Comparison of ENCODE assay signal across 8 mouse cellular contexts in genomic region chr17:8988119-8988807, GRCm38 (mm10). TPM values are rescaled to one million over a fixed set of nuclear protein-coding genes. Genes with fewer than 3 reads are reported as not detected.
A peak's percentile ranks its signal among the peaks of the same experiment; 100 is the strongest.
DNase-seq lines count a peak whose midpoint lies in the region; ATAC-seq and TF ChIP-seq lines count a peak whose summit lies in the region.

1700010I14Rik (plus strand) TSS chr17:8988333.

- TF ChIP-seq CTCF in cortical plate, adult 2 months (IDR thresholded peaks at IDR 0.05; ENCODE audit: extremely low read depth, insufficient read depth, low read length), result peak; percentile 33; the same call in 1 of the 2 replicates

- peak; percentile 91 for ATAC-seq in inflammation-experienced regulatory T-cells, adult 6 months

- TF ChIP-seq POLR2A in cortical plate, adult 2 months (IDR thresholded peaks at IDR 0.05; ENCODE audit: extremely low read depth, insufficient read depth, low read length), result 0 out of 2 replicates have a peak, but pooled peaks have one; percentile 14

- H3K36me3 ChIP-seq in megakaryocyte, embryonic 14.5 days (replicated peaks; ENCODE audit: low read length), result peaks cover 16% of the 10 kb centered on the region

- H3K9me3 ChIP-seq in megakaryocyte, embryonic 14.5 days, result no peaks in the 10 kb centered on the region

- intact Hi-C loops in gastrocnemius, postnatal 14 days (cut with DNase I; ENCODE audit: low total_unique reads), result no loop called here

- H3K27me3 ChIP-seq in megakaryocyte, embryonic 14.5 days (replicated peaks), result no peaks in the 10 kb centered on the region

- H3K27ac ChIP-seq in cortical plate, adult 2 months (ENCODE audit: insufficient read depth, low read length), result no peak within 1 kb of the TSS

- H3K4me1 ChIP-seq in cortical plate, adult 2 months (ENCODE audit: control insufficient read depth, insufficient read depth, low read length), result peaks cover 4% of the 10 kb centered on the region
- H3K4me1 ChIP-seq in megakaryocyte, embryonic 14.5 days, result peaks cover 33% of the 10 kb centered on the region

- H3K4me3 ChIP-seq in cortical plate, adult 2 months (ENCODE audit: insufficient read depth, low read length), result peak within 1 kb of the TSS; percentile 27
- H3K4me3 ChIP-seq in megakaryocyte, embryonic 14.5 days (replicated peaks), result peak within 1 kb of the TSS; percentile 92

- DNase-seq in adipocyte (ENCODE audit: low spot score), result peak; percentile 80
- peak; percentile 81 for DNase-seq in gastrocnemius, postnatal 14 days
- DNase-seq in left cerebral cortex, adult 9 months (ENCODE audit: low spot score in 2 of 2), result peak; percentile 78 to 90
- DNase-seq in right cerebral cortex, postnatal 10 days (ENCODE audit: low spot score in 2 of 2), result peak; percentile 93 to 94
- DNase-seq in urinary bladder, postnatal 14 days (ENCODE audit: low spot score), result peak; percentile 84

RNA-seq across cellular contexts. Expression of gene 1700010I14Rik, which starts in this region (rescaled TPM):
- 0.73 and 0.83 TPM in 2 replicates for polyA plus RNA-seq in cortical plate, adult 2 months (2012; rRNA removed)
- total RNA-seq in gastrocnemius, postnatal 14 days (2021), result under 1 TPM; 0.22 to 0.33 TPM
- 1 to 10 TPM; 3.1 to 5.6 (median 3.9) TPM for polyA plus RNA-seq in inflammation-experienced regulatory T-cells, adult 6 months (2017; shearing (Covaris generic))
- 0.47 TPM in 1 of 2 replicates, not detected in the other for polyA plus RNA-seq in megakaryocyte, embryonic 14.5 days (2012; ENCODE audit: insufficient read depth, low replicate concordance)

Comparison
In these comparisons a context has a peak if more than half of its experiments do, and no peak if none do; other contexts are left out.
1. Peak in DNase-seq in gastrocnemius, postnatal 14 days; RNA of the gene not detected or under 1 TPM.